Mouse (Mus musculus) forebrain, postnatal 0 days (tissue): Measurements from ENCODE around the gene Sh3bp5. TPM values are rescaled to one million over a fixed set of nuclear protein-coding genes. Genes with fewer than 3 reads are reported as not detected.

Experiments used
- ATAC-seq: fragments of 200-750 bp; cut with Nextera tagmentation; 2 replicates; pipeline ENCODE4 v1.8.0; 2017; ENCODE audit warnings: mild to moderate bottlenecking, moderate library complexity
- DNase-seq: peaks from one replicate; pipeline ENCODE4 v3.0.0-alpha.2; 2015
- H3K27ac ChIP-seq: fragments of 300-500 bp; sonication (generic); 2 replicates; pipeline ENCODE4 v1.5.1; 2014; ENCODE audit warnings: low read depth, mild to moderate bottlenecking, antibody characterized with exemption, low read length, moderate library complexity, mixed read lengths
- H3K27me3 ChIP-seq: fragments of 300-500 bp; sonication (generic); 2 replicates; pipeline ENCODE4 v1.6.1; 2014; ENCODE audit warnings: mild to moderate bottlenecking, low read length, mixed read lengths; ENCODE audit not compliant: insufficient read depth
- H3K36me3 ChIP-seq: fragments of 300-500 bp; sonication (generic); 2 replicates; pipeline ENCODE4 v1.6.1; 2014; ENCODE audit warnings: mild to moderate bottlenecking, moderate library complexity; ENCODE audit not compliant: insufficient read depth
- H3K4me1 ChIP-seq: fragments of 300-500 bp; sonication (generic); 2 replicates; pipeline ENCODE4 v1.6.1; 2014; ENCODE audit warnings: antibody characterized with exemption; ENCODE audit not compliant: insufficient read depth
- H3K4me2 ChIP-seq: fragments of 300-500 bp; sonication (generic); 2 replicates; pipeline ENCODE4 v1.6.1; 2014; ENCODE audit warnings: low read depth, mild to moderate bottlenecking, moderate library complexity
- H3K4me3 ChIP-seq: fragments of 300-500 bp; sonication (generic); 2 replicates; pipeline ENCODE4 v1.5.1; 2014; ENCODE audit warnings: low read depth, low read length, mixed read lengths
- H3K9ac ChIP-seq: fragments of 300-500 bp; sonication (generic); 2 replicates; pipeline ENCODE4 v1.6.1; 2014; ENCODE audit warnings: mild to moderate bottlenecking
- H3K9me3 ChIP-seq: fragments of 300-500 bp; sonication (generic); 2 replicates; pipeline ENCODE4 v1.6.1; 2016; ENCODE audit warnings: low read length
- CTCF ChIP-seq: sonication (generic); IDR thresholded peaks from 2 replicates; pipeline ENCODE4 v1.5.1; 2016; ENCODE audit warnings: antibody characterized with exemption, control low read depth, low read depth
- WGBS: fragments of 180-500 bp; shearing (Covaris S2); extraction: QIAGEN DNeasy Blood & Tissue Kit; methylation state at CpG from one replicate; pipeline ENCODE4 v1.1.7; 2014; 5-methylcytosine and 5-hydroxymethylcytosine counted together
- polyA plus RNA-seq: library from polyadenylated mRNA; unstranded; fragments of >200 nt; fragmentation: Nextera tagmentation; extraction: Ambion mirVana; gene quantifications from 2 replicates; pipeline ENCODE4 v1.2.1, GENCODE M21; 2015
- total RNA-seq: library from RNA; depleted of rRNA; stranded (reverse); fragments of >200 nt; gene quantifications from 2 replicates; pipeline ENCODE4 v1.2.3, GENCODE M21; 2014

The Sh3bp5 gene
- total and polyA plus RNA-seq, 2 experiments from 2014 or later, result 67.9 to 165 TPM

- no peaks in the 10 kb centered on the region for H3K9me3 ChIP-seq
- TF ChIP-seq CTCF, result no peak
- ATAC-seq, result no peak
- H3K36me3 ChIP-seq, result peaks cover 22% of the 10 kb centered on the region; the same call in 1 of the 2 replicates
- no peak for DNase-seq
- H3K27me3 ChIP-seq, result no peaks in the 10 kb centered on the region
- H3K4me3 ChIP-seq, result no peak overlapping the region
- no peak overlapping the region for H3K9ac ChIP-seq
- 81% methylated on average over 9 of the region's 9 CpGs for WGBS
- H3K4me1 ChIP-seq, result no peaks in the 10 kb centered on the region
- no peak overlapping the region for H3K27ac ChIP-seq
- no peak overlapping the region for H3K4me2 ChIP-seq
These were observed 37.9 kb downstream of the Sh3bp5 start for GRCm38 (mm10) chr14:31397791-31398595.

- Histone ChIP-seq H3K27ac (no peak overlapping the region), H3K36me3 (peaks cover 19% of the 10 kb centered on the region; the same call in 1 of the 2 replicates), H3K27me3 (no peaks in the 10 kb centered on the region), H3K9ac (no peak overlapping the region), H3K4me3 (no peak overlapping the region), H3K4me2 (no peak overlapping the region), H3K4me1 (no peaks in the 10 kb centered on the region), H3K9me3 (no peaks in the 10 kb centered on the region)
- DNase-seq (no peak), ATAC-seq (no peak)
- TF ChIP-seq CTCF, result no peak
- 80% methylated on average over 12 of the region's 12 CpGs for WGBS
These were observed 38.5 kb downstream of the Sh3bp5 start for GRCm38 (mm10) chr14:31397353-31397752.

GRCm38 (mm10) chr14:31396428-31396827, 39.5 kb downstream of the Sh3bp5 start:
- no peaks in the 10 kb centered on the region for H3K27me3 ChIP-seq
- no peak overlapping the region for H3K4me2 ChIP-seq
- peaks cover 16% of the 10 kb centered on the region; the same call in 1 of the 2 replicates for H3K36me3 ChIP-seq
- 96% methylated on average over 2 of the region's 2 CpGs for WGBS
- ATAC-seq, result no peak
- H3K9ac ChIP-seq, result no peak overlapping the region
- no peak overlapping the region for H3K4me3 ChIP-seq
- no peak overlapping the region for H3K27ac ChIP-seq
- TF ChIP-seq CTCF, result no peak
- H3K9me3 ChIP-seq, result no peaks in the 10 kb centered on the region
- no peak for DNase-seq
- H3K4me1 ChIP-seq, result no peaks in the 10 kb centered on the region

GRCm38 (mm10) chr14:31395629-31396199, 40.2 kb downstream of the Sh3bp5 start:
- no peak overlapping the region for H3K4me2 ChIP-seq
- DNase-seq (no peak), ATAC-seq (no peak)
- H3K4me3 ChIP-seq, result no peak overlapping the region
- H3K9ac ChIP-seq, result no peak overlapping the region
- H3K4me1 ChIP-seq, result no peaks in the 10 kb centered on the region
- no peak overlapping the region for H3K27ac ChIP-seq
- WGBS, result 89% methylated on average over 7 of the region's 7 CpGs
- peaks cover 13% of the 10 kb centered on the region; the same call in 1 of the 2 replicates for H3K36me3 ChIP-seq
- TF ChIP-seq CTCF, result no peak
- H3K27me3 ChIP-seq, result no peaks in the 10 kb centered on the region
- H3K9me3 ChIP-seq, result no peaks in the 10 kb centered on the region

GRCm38 (mm10) chr14:31394822-31395532, 40.9 kb downstream of the Sh3bp5 start:
- Histone ChIP-seq H3K4me3 (no peak overlapping the region), H3K36me3 (0 out of 2 replicates have a peak, but pooled peaks cover 6% of the 10 kb centered on the region), H3K9ac (no peak overlapping the region), H3K9me3 (no peaks in the 10 kb centered on the region), H3K27ac (no peak overlapping the region), H3K4me1 (no peaks in the 10 kb centered on the region), H3K4me2 (no peak overlapping the region), H3K27me3 (no peaks in the 10 kb centered on the region)
- TF ChIP-seq CTCF, result peak; percentile 19
- DNase-seq (no peak), ATAC-seq (no peak)
- 95% methylated on average over 9 of the region's 9 CpGs for WGBS

GRCm38 (mm10) chr14:31393936-31394630, 41.8 kb downstream of the Sh3bp5 start:
- no peak for TF ChIP-seq CTCF
- H3K27ac ChIP-seq, result no peak overlapping the region
- H3K4me3 ChIP-seq, result no peak overlapping the region
- H3K36me3 ChIP-seq, result 0 out of 2 replicates have a peak, but pooled peaks cover 6% of the 10 kb centered on the region
- DNase-seq (no peak), ATAC-seq (no peak)
- H3K9ac ChIP-seq, result no peak overlapping the region
- no peaks in the 10 kb centered on the region for H3K4me1 ChIP-seq
- WGBS, result 87% methylated on average over 7 of the region's 7 CpGs
- H3K4me2 ChIP-seq, result no peak overlapping the region
- H3K27me3 ChIP-seq, result no peaks in the 10 kb centered on the region
- no peaks in the 10 kb centered on the region for H3K9me3 ChIP-seq
